Mouse (Mus musculus) lung, postnatal 0 days (tissue): ENCODE data around the gene Gm28557. TPM values are rescaled to one million over a fixed set of nuclear protein-coding genes. Genes with fewer than 3 reads are reported as not detected.
"Not testable (repeated sequence)": the region's sequence is repeated elsewhere in the genome, so short reads cannot be mapped to it uniquely, and the experiment has no call there.

Source experiments
- ATAC-seq: fragments of 200-750 bp; cut with Nextera tagmentation; 2 replicates; pipeline ENCODE4 v1.8.0; 2017; ENCODE audit warnings: moderate library complexity
- DNase-seq: peaks from one replicate; pipeline ENCODE4 v3.0.0-alpha.2; 2016; ENCODE audit warnings: low spot score
- H3K27ac ChIP-seq: fragments of 300-500 bp; sonication (generic); 2 replicates; pipeline ENCODE4 v1.5.1; 2014; ENCODE audit warnings: antibody characterized with exemption, mild to moderate bottlenecking, low read length, mixed read lengths
- H3K27me3 ChIP-seq: fragments of 300-500 bp; sonication (generic); replicated peaks from 2 replicates; pipeline ENCODE4 v1.6.1; 2014; ENCODE audit warnings: low read length, mixed read lengths; ENCODE audit not compliant: insufficient read depth
- H3K36me3 ChIP-seq: fragments of 300-500 bp; sonication (generic); 2 replicates; pipeline ENCODE4 v1.6.1; 2014; ENCODE audit warnings: low read length, mixed read lengths; ENCODE audit not compliant: insufficient read depth
- H3K4me1 ChIP-seq: fragments of 300-500 bp; sonication (generic); 2 replicates; pipeline ENCODE4 v1.6.1; 2014; ENCODE audit warnings: antibody characterized with exemption, low read depth, low read length, mixed read lengths; ENCODE audit not compliant: insufficient read depth
- H3K4me2 ChIP-seq: fragments of 300-500 bp; sonication (generic); replicated peaks from 2 replicates; pipeline ENCODE4 v1.6.1; 2014; ENCODE audit warnings: low read depth, mild to moderate bottlenecking, low read length, moderate library complexity, mixed read lengths
- H3K4me3 ChIP-seq: fragments of 300-500 bp; sonication (generic); 2 replicates; pipeline ENCODE4 v1.5.1; 2014; ENCODE audit warnings: low read depth, low read length
- H3K9ac ChIP-seq: fragments of 300-500 bp; sonication (generic); replicated peaks from 2 replicates; pipeline ENCODE4 v1.6.1; 2014; ENCODE audit warnings: low read depth, mild to moderate bottlenecking
- H3K9me3 ChIP-seq: fragments of 300-500 bp; sonication (generic); 2 replicates; pipeline ENCODE4 v1.6.1; 2016; ENCODE audit warnings: low read length, mixed read lengths
- CTCF ChIP-seq: IDR thresholded peaks from 2 replicates; pipeline ENCODE4 v1.5.1; 2016; ENCODE audit warnings: antibody characterized with exemption, mild to moderate bottlenecking
- EP300 ChIP-seq: IDR thresholded peaks from 2 replicates; pipeline ENCODE4 v1.6.1; 2016; ENCODE audit warnings: antibody characterized with exemption, mild to moderate bottlenecking, control low read depth
- WGBS: fragments of 180-500 bp; shearing (Covaris S2); extraction: QIAGEN DNeasy Blood & Tissue Kit; methylation state at CpG from one replicate; pipeline ENCODE4 v1.1.7; 2014; 5-methylcytosine and 5-hydroxymethylcytosine counted together
- polyA plus RNA-seq: library from polyadenylated mRNA; unstranded; fragments of >200 nt; fragmentation: Nextera tagmentation; extraction: Ambion mirVana; gene quantifications from 2 replicates; pipeline ENCODE4 v1.2.1, GENCODE M21; 2015

Gene Gm28557
- polyA plus RNA-seq = 2.5 and 2.7 TPM in 2 replicates

DNA sequence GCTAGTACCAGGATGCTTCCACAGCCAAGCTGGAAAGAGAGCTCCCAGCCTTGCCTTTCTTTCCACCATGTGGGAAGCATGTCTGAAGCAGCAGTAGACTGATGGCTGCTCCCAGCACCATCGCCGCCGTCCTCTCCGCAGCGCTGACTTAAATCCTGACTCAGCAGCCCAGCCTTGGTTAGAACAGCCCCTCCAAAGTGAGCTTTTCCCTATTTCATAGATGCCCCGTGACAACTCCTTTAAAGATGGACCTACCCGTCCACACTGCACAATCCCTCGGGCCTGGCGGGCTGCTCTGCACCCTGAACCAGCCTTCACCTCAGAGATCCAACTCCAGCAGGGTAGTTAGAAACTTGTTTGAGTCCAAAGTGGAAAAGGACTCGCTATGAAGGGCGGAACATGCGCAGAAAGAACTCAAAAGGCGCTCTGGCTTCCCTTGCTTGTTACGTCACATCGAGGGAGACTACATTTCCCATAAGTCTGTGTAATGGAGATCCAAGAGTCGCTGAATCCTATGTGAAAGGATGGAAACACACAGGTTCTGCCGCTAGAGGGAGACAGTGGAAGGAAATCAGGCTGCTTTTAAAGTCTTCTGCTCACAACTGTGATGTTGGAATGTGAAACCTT lies at the start of gene Gm28557:
Gene Gm28557, minus strand, starts transcription at position 411 of the 627 bp plus-strand sequence.
- Histone ChIP-seq H3K27ac (peak within 1 kb of the TSS; percentile 86), H3K9ac (peak within 1 kb of the TSS; percentile 67; the same call in 1 of the 2 replicates), H3K4me1 (peaks cover 3% of the 10 kb centered on the region; the same call in 1 of the 2 replicates), H3K4me3 (peak within 1 kb of the TSS; percentile 75), H3K9me3 (no peaks in the 10 kb centered on the region), H3K27me3 (no peaks in the 10 kb centered on the region), H3K4me2 (peak within 1 kb of the TSS; percentile 75), H3K36me3 (no peaks in the 10 kb centered on the region)
- peak; percentile 92 for TF ChIP-seq CTCF
- TF ChIP-seq EP300 = peak; percentile 61; the same call in 1 of the 2 replicates
- DNase-seq (peak; percentile 98), ATAC-seq (peak; percentile 99)
- WGBS = under 1% methylated on average over 17 of the region's 17 CpGs

GRCm38 (mm10) chr13:67128038-67128721 lies 19.8 kb upstream of the Gm28557 start:
- H3K27me3 ChIP-seq = no peaks in the 10 kb centered on the region
- TF ChIP-seq EP300 = peak; percentile 22; the same call in 1 of the 2 replicates
- TF ChIP-seq CTCF = peak; percentile 43
- H3K36me3 ChIP-seq = no peaks in the 10 kb centered on the region
- H3K27ac ChIP-seq = no peak overlapping the region
- peak overlapping the region; percentile 64 for H3K4me3 ChIP-seq
- DNase-seq (peak; percentile 93), ATAC-seq (peak; percentile 98)
- H3K4me2 ChIP-seq = peak overlapping the region; percentile 78
- no peaks in the 10 kb centered on the region for H3K9me3 ChIP-seq
- H3K4me1 ChIP-seq = 0 out of 2 replicates have a peak, but pooled peaks cover 4% of the 10 kb centered on the region
- H3K9ac ChIP-seq = peak overlapping the region; percentile 54
- under 1% methylated on average over 18 of the region's 18 CpGs for WGBS

- H3K4me1 ChIP-seq, H3K27me3 ChIP-seq, H3K36me3 ChIP-seq, H3K9ac ChIP-seq, H3K4me2 ChIP-seq, H3K4me3 ChIP-seq, DNase-seq, ATAC-seq, H3K9me3 ChIP-seq, H3K27ac ChIP-seq: not testable (repeated sequence)
- 72% methylated on average over 10 of the region's 10 CpGs for WGBS
Measured at GRCm38 (mm10) chr13:67127507-67127906, 19.1 kb upstream of the Gm28557 start.

- no peak for ATAC-seq
- WGBS = 81% methylated on average over 1 of the region's 1 CpGs
- TF ChIP-seq CTCF (no peak), EP300 (no peak)
Measured at GRCm38 (mm10) chr13:67124460-67124859, 16.1 kb upstream of the Gm28557 start.

DNA sequence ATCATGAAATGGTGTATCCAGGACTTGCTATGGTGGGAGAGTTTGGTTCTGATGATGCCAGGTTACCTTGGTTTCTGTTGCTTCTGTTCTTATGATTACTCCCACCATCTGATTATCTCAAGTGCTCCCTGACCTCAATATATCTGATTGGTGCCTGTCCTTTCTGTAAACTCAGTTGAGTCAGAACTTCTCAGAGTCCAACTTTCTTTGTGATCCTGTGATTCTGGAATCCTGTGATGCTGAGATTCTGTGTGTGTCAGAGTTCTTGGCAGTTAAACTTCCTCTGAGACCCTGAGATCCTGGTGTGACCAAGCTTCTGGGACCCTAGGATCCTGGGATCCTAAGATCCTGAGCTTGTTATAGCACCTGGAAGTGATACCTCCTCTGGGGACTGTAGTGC lies 13.0 kb upstream of the Gm28557 start, which contains the start of gene Zfp759:
Gene Zfp759, plus strand, starts transcription at position 301 of the 400 bp plus-strand sequence.
- ATAC-seq, H3K27me3 ChIP-seq, DNase-seq, H3K27ac ChIP-seq, H3K4me1 ChIP-seq, H3K9ac ChIP-seq, H3K4me3 ChIP-seq, H3K9me3 ChIP-seq, H3K36me3 ChIP-seq, H3K4me2 ChIP-seq: not testable (repeated sequence)

More at GRCm38 (mm10) chr13:67124460-67124859, 16.1 kb upstream of the Gm28557 start:
- Histone ChIP-seq H3K27ac (no peak overlapping the region), H3K36me3 (no peaks in the 10 kb centered on the region), H3K27me3 (no peaks in the 10 kb centered on the region), H3K9ac (no peak overlapping the region), H3K4me3 (no peak overlapping the region), H3K9me3 (no peaks in the 10 kb centered on the region), H3K4me2 (no peak overlapping the region), H3K4me1 (0 out of 2 replicates have a peak, but pooled peaks cover 4% of the 10 kb centered on the region)
- DNase-seq = no peak

- not testable (repeated sequence) for ATAC-seq, H3K9me3 ChIP-seq
Measured at GRCm38 (mm10) chr13:67116163-67116562, 7.8 kb upstream of the Gm28557 start, which contains the start of gene Rslcan18. Rslcan18 (minus strand) TSS chr13:67116263.

More at GRCm38 (mm10) chr13:67116163-67116562, 7.8 kb upstream of the Gm28557 start, which contains the start of gene Rslcan18:
- H3K9ac ChIP-seq, H3K36me3 ChIP-seq, H3K4me2 ChIP-seq, H3K4me3 ChIP-seq, H3K27me3 ChIP-seq, H3K27ac ChIP-seq, H3K4me1 ChIP-seq, DNase-seq: not testable (repeated sequence)
- 95% methylated on average over 8 of the region's 8 CpGs for WGBS
